Mouse (Mus musculus) E14TG2a.4 (cell line): ENCODE measurements around the gene Dpy30.

ENCODE experiments used
- CTCF ChIP-seq: conservative IDR thresholded peaks from 2 replicates; pipeline ENCODE4 v1.5.1; 2014; ENCODE audit warnings: low read length
- NANOG ChIP-seq: IDR thresholded peaks from 2 replicates; pipeline ENCODE4 v1.6.1; 2014; ENCODE audit warnings: borderline replicate concordance, low read length, mixed read lengths

DNA sequence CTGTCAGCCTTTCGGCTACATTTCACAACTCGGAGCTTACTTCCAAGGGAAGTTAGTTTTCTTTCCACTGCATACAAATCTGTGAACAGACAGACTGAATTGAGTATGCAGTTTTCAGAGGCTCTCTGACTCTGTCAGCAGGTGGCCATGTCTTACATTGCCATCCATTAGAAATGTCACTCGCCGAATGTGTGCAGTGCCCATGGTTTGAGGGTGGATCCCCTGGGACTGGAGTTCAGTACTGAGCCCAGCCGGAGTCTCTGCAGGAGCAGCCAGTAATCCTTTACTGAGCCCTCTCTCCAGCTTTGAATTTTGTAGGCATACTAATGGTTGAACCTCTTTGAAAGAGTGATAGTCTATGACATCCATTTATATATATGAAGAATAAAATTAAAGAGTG, 17.4 kb upstream of the Dpy30 start:
- TF ChIP-seq NANOG, result no peak
- TF ChIP-seq CTCF, result no peak
